Mouse (Mus musculus) neural tube, embryonic 14.5 days (tissue): ENCODE measurements at regions not wholly inside any gene's neighbourhood (a gene's known extent, or its start where the extent isn't known, plus 50 kb on each side); places are given as distances from the start of the nearest gene placed in this dataset.
A peak's percentile ranks its signal among the peaks of the same experiment; 100 is the strongest.

Experiments used
- ATAC-seq: fragments of 200-750 bp; cut with Nextera tagmentation; 2 replicates; pipeline ENCODE4 v1.8.0; 2017; ENCODE audit warnings: low read depth, mild to moderate bottlenecking, moderate TSS enrichment, moderate library complexity
- H3K27ac ChIP-seq: fragments of 300-500 bp; sonication (generic); 2 replicates; pipeline ENCODE4 v1.5.1; 2014; ENCODE audit warnings: low read depth, mild to moderate bottlenecking, control low read depth, low read length, moderate library complexity, mixed read lengths
- H3K27me3 ChIP-seq: fragments of 300-500 bp; sonication (generic); 2 replicates; pipeline ENCODE4 v1.6.1; 2014; ENCODE audit warnings: low read length; ENCODE audit not compliant: control insufficient read depth, insufficient read depth
- H3K36me3 ChIP-seq: fragments of 300-500 bp; sonication (generic); 2 replicates; pipeline ENCODE4 v1.6.1; 2014; ENCODE audit warnings: low read length, mixed read lengths; ENCODE audit not compliant: control insufficient read depth, insufficient read depth
- H3K4me1 ChIP-seq: fragments of 300-500 bp; sonication (generic); 2 replicates; pipeline ENCODE4 v1.6.1; 2014; ENCODE audit warnings: low read length; ENCODE audit not compliant: control insufficient read depth, insufficient read depth
- H3K4me2 ChIP-seq: fragments of 300-500 bp; sonication (generic); 2 replicates; pipeline ENCODE4 v1.6.1; 2014; ENCODE audit warnings: mild to moderate bottlenecking, low read depth, low read length, control low read depth
- H3K4me3 ChIP-seq: fragments of 300-500 bp; sonication (generic); 2 replicates; pipeline ENCODE4 v1.5.1; 2014; ENCODE audit warnings: low read depth, low read length, control low read depth, mixed read lengths
- H3K9ac ChIP-seq: fragments of 300-500 bp; sonication (generic); replicated peaks from 2 replicates; pipeline ENCODE4 v1.6.1; 2014; ENCODE audit warnings: low read depth, mild to moderate bottlenecking, control low read depth, low read length, mixed read lengths
- H3K9me3 ChIP-seq: fragments of 300-500 bp; sonication (generic); 2 replicates; pipeline ENCODE4 v1.6.1; 2016; ENCODE audit warnings: low read length; ENCODE audit not compliant: control insufficient read depth
- WGBS: fragments of 180-500 bp; shearing (Covaris S2); extraction: QIAGEN DNeasy Blood & Tissue Kit; methylation state at CpG from one replicate; pipeline ENCODE4 v1.1.7; 2014; 5-methylcytosine and 5-hydroxymethylcytosine counted together

DNA sequence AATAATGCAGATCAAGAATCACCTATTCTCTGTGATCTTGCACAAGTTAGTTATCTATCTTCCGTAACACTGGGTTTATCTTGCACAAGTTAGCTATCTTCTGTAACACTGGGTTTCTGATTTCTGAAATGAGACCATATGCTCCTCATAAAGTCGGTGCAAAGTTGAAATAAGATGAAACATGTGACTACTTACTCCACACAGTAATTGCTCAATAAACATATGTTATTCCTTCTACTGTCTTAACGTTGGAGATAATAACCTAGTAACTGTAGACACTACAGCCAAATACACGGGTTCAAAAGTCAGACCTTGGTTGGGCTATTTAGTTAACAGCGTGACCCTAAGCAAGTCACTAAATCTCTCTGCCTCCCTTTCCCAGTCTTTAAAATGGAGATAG, 65.8 kb upstream of the Atp11b start:
- Histone ChIP-seq H3K4me1 (no peaks in the 10 kb centered on the region), H3K27ac (no peak overlapping the region), H3K9ac (no peak overlapping the region), H3K9me3 (no peaks in the 10 kb centered on the region), H3K4me2 (no peak overlapping the region), H3K4me3 (no peak overlapping the region), H3K27me3 (no peaks in the 10 kb centered on the region), H3K36me3 (no peaks in the 10 kb centered on the region)
- WGBS, result 76% methylated on average over 5 of the region's 5 CpGs
- ATAC-seq, result no peak

DNA sequence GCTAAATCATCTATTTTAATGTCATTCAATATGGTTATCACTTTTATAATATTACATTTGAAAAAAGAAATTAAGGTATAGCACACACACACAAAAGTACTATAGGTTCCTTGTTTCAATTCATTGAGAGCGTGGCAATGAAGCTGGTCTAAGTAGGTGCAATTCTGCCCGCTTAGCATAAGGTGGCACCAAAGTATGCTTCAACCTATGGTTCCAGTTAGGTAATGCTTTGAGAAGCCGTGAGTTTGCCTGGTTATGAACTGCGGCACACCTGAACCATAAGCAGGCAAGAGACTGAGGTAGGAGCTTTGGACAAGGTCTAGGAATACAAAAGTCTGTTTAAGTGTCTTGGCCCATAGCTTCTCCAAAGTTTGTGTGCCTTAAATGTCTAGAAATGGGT, 65.1 kb upstream of the Atp11b start:
- no peak overlapping the region for H3K27ac ChIP-seq
- no peak overlapping the region for H3K9ac ChIP-seq

DNA sequence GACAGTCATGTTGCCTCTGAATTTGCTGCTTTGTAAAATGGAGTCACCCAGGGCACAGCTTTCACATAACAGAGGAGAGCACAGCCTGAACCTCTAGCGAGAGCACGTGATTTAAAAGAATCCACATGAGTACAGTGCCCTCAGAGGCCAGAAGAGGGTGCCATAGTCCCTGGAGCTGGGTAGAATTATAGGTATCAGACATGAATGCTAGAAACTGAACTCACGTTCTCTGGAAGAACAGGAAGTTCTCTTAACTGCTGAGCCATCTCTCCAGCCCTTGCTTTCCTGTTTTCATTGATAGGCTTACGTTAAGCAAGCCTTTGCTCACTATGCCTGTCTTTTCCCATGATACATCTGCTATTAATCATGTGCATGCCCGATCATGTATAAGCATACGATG, 60.9 kb upstream of the Atp11b start:
- no peaks in the 10 kb centered on the region for H3K4me1 ChIP-seq
- no peaks in the 10 kb centered on the region for H3K27me3 ChIP-seq
- no peak overlapping the region for H3K4me3 ChIP-seq
- H3K9ac ChIP-seq, result no peak overlapping the region
- WGBS, result 52% methylated on average over 6 of the region's 6 CpGs
- no peak overlapping the region for H3K27ac ChIP-seq
- no peaks in the 10 kb centered on the region for H3K36me3 ChIP-seq
- ATAC-seq, result peak; percentile 81; the same call in 1 of the 2 replicates
- no peaks in the 10 kb centered on the region for H3K9me3 ChIP-seq
- no peak overlapping the region for H3K4me2 ChIP-seq

More for the DNA sequence above, 65.1 kb upstream of the Atp11b start:
- Histone ChIP-seq H3K36me3 (no peaks in the 10 kb centered on the region), H3K27me3 (no peaks in the 10 kb centered on the region), H3K4me2 (no peak overlapping the region), H3K9me3 (no peaks in the 10 kb centered on the region), H3K4me3 (no peak overlapping the region), H3K4me1 (no peaks in the 10 kb centered on the region)
- WGBS, result 21% methylated on average over 4 of the region's 4 CpGs
- ATAC-seq, result peak; percentile 90

DNA sequence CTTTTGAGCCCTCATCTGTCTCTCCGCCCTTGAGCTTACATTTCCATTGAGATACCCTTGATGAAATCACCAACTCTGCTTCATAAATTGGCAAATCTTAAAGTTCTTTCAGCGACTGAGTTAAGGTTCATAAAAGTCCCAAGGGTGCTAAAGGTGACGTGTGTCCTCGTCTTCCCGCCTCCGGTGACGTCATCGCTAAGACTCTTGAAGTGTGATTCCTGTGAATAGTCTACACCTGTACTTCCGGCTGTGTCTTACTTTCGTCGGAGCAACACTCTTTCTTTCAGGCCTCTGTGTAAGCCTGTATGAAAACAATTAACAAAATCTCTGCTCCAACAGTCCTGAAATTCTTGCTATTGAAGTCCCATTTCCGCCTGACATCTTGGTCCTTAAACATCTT, 60.4 kb upstream of the Atp11b start:
- Histone ChIP-seq H3K4me3 (no peak overlapping the region), H3K27me3 (no peaks in the 10 kb centered on the region), H3K4me2 (no peak overlapping the region), H3K36me3 (no peaks in the 10 kb centered on the region), H3K9me3 (no peaks in the 10 kb centered on the region), H3K9ac (no peak overlapping the region), H3K4me1 (no peaks in the 10 kb centered on the region), H3K27ac (no peak overlapping the region)
- WGBS, result 91% methylated on average over 12 of the region's 12 CpGs
- no peak for ATAC-seq

DNA sequence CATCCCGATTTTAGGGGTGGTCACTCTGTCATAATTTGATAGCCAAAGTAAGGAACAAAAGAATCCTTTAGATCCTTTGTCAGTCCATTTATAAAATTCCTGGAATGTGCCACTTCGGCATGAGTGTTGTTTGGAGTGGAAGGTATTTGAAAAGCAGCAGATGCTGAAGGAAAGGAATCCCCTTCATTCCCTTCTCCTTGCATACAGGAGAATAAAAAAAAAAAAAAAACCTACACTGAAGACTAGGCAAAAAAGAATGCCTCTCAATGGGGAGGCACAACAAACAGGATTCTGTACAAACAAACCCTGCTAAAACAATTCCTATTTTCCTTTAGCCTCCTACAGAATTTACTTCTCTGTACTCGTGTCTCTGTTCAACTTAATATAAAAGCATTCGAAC, 59.7 kb upstream of the Atp11b start:
- H3K27me3 ChIP-seq, result no peaks in the 10 kb centered on the region
- no peak overlapping the region for H3K9ac ChIP-seq
- no peak for ATAC-seq
- H3K4me2 ChIP-seq, result no peak overlapping the region
- H3K4me1 ChIP-seq, result no peaks in the 10 kb centered on the region
- no peak overlapping the region for H3K27ac ChIP-seq
- no peak overlapping the region for H3K4me3 ChIP-seq
- H3K9me3 ChIP-seq, result no peaks in the 10 kb centered on the region
- 83% methylated on average over 4 of the region's 4 CpGs for WGBS
- no peaks in the 10 kb centered on the region for H3K36me3 ChIP-seq

DNA sequence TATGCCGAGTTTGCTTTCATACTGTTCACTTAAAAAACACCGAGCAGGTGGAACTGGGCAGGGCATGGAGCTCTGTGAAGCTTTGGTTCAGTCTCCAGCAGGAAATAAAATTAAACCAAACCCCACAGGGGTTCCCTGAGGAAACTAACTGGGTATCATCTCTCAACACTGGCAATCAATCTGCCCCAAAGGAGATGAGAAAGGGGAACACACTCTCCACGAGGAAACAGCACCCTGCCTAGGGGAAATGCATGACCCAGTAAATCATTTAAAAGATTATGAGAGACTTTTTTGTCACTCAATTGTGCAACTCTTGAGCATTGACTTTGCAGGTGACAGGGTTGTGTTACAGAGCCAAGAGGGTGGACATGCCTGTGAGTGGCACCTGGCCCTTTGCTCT, 58.0 kb upstream of the Atp11b start:
- Histone ChIP-seq H3K4me3 (no peak overlapping the region), H3K9ac (no peak overlapping the region), H3K4me1 (no peaks in the 10 kb centered on the region), H3K36me3 (no peaks in the 10 kb centered on the region), H3K27me3 (no peaks in the 10 kb centered on the region), H3K27ac (no peak overlapping the region), H3K9me3 (no peaks in the 10 kb centered on the region), H3K4me2 (no peak overlapping the region)
- 67% methylated on average over 3 of the region's 3 CpGs for WGBS
- ATAC-seq, result no peak

DNA sequence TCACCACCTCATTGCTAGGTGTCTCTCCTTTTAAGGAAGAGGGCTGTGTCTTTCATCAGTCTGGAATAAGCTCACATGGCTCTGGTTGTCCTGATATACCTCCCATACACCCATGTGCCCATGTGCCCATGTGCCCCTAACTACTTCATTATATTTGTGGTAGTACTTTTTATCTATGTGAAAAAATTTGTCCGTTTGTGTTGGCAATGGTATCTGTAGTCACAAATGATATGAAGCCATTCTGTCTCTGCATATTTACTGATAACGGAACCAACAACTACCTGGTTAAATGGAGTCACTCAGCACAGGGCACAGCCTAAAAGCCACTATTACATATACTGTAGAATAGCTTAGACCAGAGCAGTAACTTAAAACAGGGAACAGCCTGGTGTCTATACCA, 54.6 kb upstream of the Atp11b start:
- H3K9ac ChIP-seq, result no peak overlapping the region
- H3K27me3 ChIP-seq, result no peaks in the 10 kb centered on the region
- no peak for ATAC-seq
- WGBS, result 98% methylated on average over 2 of the region's 2 CpGs
- no peaks in the 10 kb centered on the region for H3K36me3 ChIP-seq
- no peaks in the 10 kb centered on the region for H3K9me3 ChIP-seq
- no peak overlapping the region for H3K4me3 ChIP-seq
- H3K4me2 ChIP-seq, result no peak overlapping the region
- H3K4me1 ChIP-seq, result no peaks in the 10 kb centered on the region
- H3K27ac ChIP-seq, result no peak overlapping the region

DNA sequence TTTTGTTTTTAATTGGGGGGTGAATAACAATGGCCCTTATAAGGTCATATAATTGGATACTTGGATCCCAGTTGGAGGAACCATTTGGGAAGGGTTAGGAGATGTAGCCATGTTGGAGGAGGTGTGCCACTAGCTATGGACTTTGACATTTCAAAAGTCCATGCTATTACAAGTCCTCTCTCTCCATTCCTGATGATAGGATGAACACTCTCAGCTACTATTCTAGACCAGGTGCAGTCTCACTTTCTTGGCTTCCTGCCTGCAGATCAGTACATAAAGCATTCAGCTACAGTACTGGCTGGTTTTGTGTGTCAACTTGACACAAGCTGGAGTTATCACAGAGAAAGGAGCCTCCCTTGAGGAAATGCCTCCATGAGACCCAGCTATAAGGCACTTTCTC, 53.9 kb upstream of the Atp11b start:
- no peak for ATAC-seq
- Histone ChIP-seq H3K27me3 (no peaks in the 10 kb centered on the region), H3K4me2 (no peak overlapping the region), H3K36me3 (no peaks in the 10 kb centered on the region), H3K9me3 (no peaks in the 10 kb centered on the region), H3K9ac (no peak overlapping the region), H3K4me3 (no peak overlapping the region), H3K27ac (no peak overlapping the region), H3K4me1 (no peaks in the 10 kb centered on the region)

DNA sequence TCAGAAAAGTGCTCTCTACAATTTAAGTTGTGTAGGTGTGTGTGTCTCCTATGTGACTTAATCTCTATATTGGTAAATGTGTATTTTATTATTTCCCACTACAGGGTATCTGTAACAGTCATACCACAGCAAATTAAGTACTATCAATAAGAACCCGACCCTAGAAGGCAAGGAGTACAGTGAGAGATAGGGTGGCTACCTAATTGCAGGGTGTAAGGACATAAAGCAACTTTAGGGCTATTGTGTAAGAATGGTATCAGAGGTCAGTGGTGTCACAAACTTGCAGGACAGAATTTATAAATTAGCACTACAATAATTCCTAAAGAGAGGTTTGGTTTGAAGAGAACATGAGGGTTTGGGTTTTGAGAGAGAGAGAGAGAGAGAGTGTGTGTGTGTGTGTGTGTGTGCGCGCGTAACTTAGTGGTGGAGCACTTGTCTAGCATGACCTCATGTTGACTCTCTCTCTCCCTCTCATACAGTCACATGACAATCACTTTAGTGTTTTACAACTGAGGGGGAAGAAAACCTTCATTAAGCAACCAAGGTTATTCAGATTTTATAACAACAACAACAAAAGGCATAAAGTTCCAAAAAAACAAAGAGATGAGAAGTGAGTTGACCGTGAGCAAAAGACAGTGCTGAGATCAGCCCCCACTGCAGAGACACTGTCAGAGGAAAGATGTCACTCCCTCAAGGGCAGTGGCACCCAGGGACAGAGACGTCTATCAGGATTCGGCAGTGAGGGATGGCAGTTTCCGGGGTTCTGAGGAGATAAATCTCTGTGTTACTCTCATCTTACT, 50.2 kb upstream of the Atp11b start:
- Histone ChIP-seq H3K27me3 (no peaks in the 10 kb centered on the region), H3K4me3 (no peak overlapping the region), H3K9me3 (no peaks in the 10 kb centered on the region), H3K4me2 (no peak overlapping the region), H3K27ac (no peak overlapping the region), H3K9ac (no peak overlapping the region), H3K36me3 (no peaks in the 10 kb centered on the region), H3K4me1 (no peaks in the 10 kb centered on the region)
- 43% methylated on average over 8 of the region's 8 CpGs for WGBS
- ATAC-seq, result no peak
